Mouse (Mus musculus): ENCODE measurements around the gene Ttc5. TPM values are rescaled to one million over a fixed set of nuclear protein-coding genes. Genes with fewer than 3 reads are reported as not detected.
"Not testable (repeated sequence)": the region's sequence is repeated elsewhere in the genome, so short reads cannot be mapped to it uniquely, and the experiment has no call there.

The Ttc5 gene
- 107 and 109 TPM in 2 replicates for polyA plus RNA-seq (2016; fragmentation: Nextera tagmentation; extraction: Ambion mirVana)

- Histone ChIP-seq H3K36me3 (replicated peaks) (peaks cover 28% of the 10 kb centered on the region), H3K9me3 (no peaks in the 10 kb centered on the region), H3K27ac (peak within 1 kb of the TSS; percentile 94), H3K4me1 (peaks cover 11% of the 10 kb centered on the region), H3K27me3 (ENCODE audit: poor library complexity, severe bottlenecking) (no peaks in the 10 kb centered on the region), H3K4me3 (peak within 1 kb of the TSS; percentile 83)
- peak; percentile 92 for DNase-seq (ENCODE audit: extremely low spot score, low spot score)
- WGBS = 2% methylated on average over 21 of the region's 21 CpGs
Measured at GRCm38 (mm10) chr14:50785251-50785637, at the start of gene Ttc5. Gene Ttc5, minus strand, starts transcription at chr14:50785519.

DNA sequence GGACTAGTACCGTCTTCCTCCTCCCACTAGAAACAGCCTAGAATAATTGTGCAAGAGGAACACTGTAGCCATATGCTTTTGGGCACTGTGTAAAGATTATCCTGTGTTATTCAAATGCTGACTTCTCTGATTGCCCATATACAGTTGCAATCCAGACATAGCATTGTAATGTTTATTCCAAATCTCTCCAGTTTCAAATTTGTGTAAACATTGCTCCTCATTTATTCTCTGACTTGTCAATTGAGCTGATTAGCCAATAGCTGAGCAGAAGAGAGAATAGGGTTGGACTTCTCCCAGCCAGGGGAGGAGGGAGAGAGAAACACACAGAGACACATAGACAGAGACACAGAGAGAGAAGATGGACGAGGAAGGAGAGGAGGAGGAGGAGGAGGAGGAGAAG is 49.1 kb upstream of the Ttc5 start:
- Histone ChIP-seq H3K36me3 (replicated peaks) (0 out of 2 replicates have a peak, but pooled peaks cover 2% of the 10 kb centered on the region), H3K27ac (no peak overlapping the region), H3K27me3 (ENCODE audit: poor library complexity, severe bottlenecking) (no peaks in the 10 kb centered on the region), H3K4me3 (no peak overlapping the region), H3K4me1 (no peaks in the 10 kb centered on the region), H3K9me3 (no peaks in the 10 kb centered on the region)
- 71% methylated on average over 2 of the region's 2 CpGs for WGBS
- no peak for DNase-seq (ENCODE audit: extremely low spot score, low spot score)

GRCm38 (mm10) chr14:50833964-50834363 is 48.6 kb upstream of the Ttc5 start:
- no peaks in the 10 kb centered on the region for H3K9me3 ChIP-seq
- H3K4me3 ChIP-seq = no peak overlapping the region
- H3K27ac ChIP-seq = no peak overlapping the region
- H3K36me3 ChIP-seq (replicated peaks) = 0 out of 2 replicates have a peak, but pooled peaks cover 2% of the 10 kb centered on the region
- DNase-seq (ENCODE audit: extremely low spot score, low spot score) = no peak
- H3K27me3 ChIP-seq (ENCODE audit: poor library complexity, severe bottlenecking) = no peaks in the 10 kb centered on the region
- no peaks in the 10 kb centered on the region for H3K4me1 ChIP-seq
- 89% methylated on average over 10 of the region's 10 CpGs for WGBS

GRCm38 (mm10) chr14:50829878-50830277 is 44.6 kb upstream of the Ttc5 start:
- H3K4me1 ChIP-seq = no peaks in the 10 kb centered on the region
- no peak overlapping the region for H3K27ac ChIP-seq
- no peak for DNase-seq (ENCODE audit: extremely low spot score, low spot score)
- H3K27me3 ChIP-seq (ENCODE audit: poor library complexity, severe bottlenecking) = no peaks in the 10 kb centered on the region
- H3K36me3 ChIP-seq (replicated peaks) = 0 out of 2 replicates have a peak, but pooled peaks cover 2% of the 10 kb centered on the region
- no peak overlapping the region for H3K4me3 ChIP-seq
- 83% methylated on average over 3 of the region's 3 CpGs for WGBS
- no peaks in the 10 kb centered on the region for H3K9me3 ChIP-seq

DNA sequence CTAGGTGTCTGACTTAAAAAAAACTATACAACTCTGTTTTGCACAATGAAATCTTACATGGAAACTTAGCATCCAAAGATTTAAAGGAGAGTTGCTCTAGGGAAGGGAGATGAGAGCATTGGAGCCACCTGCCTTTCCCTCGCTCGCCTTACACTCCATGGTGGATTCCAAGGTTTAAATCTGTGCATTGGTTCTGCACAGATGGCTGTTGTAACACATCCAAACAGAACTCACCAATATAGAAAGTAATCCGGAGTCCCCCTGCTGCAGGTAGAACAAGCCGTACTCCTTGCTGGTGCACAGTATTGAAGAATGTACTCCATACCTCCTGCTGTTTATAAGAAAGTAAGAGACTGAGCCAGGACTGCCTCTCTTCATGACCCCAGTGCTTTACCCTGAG is 41.3 kb upstream of the Ttc5 start:
- Histone ChIP-seq H3K9me3 (no peaks in the 10 kb centered on the region), H3K36me3 (replicated peaks) (peaks cover 27% of the 10 kb centered on the region), H3K27ac (no peak overlapping the region), H3K4me1 (no peaks in the 10 kb centered on the region), H3K27me3 (ENCODE audit: poor library complexity, severe bottlenecking) (no peaks in the 10 kb centered on the region), H3K4me3 (no peak overlapping the region)
- no peak for DNase-seq (ENCODE audit: extremely low spot score, low spot score)
- 91% methylated on average over 4 of the region's 4 CpGs for WGBS

DNA sequence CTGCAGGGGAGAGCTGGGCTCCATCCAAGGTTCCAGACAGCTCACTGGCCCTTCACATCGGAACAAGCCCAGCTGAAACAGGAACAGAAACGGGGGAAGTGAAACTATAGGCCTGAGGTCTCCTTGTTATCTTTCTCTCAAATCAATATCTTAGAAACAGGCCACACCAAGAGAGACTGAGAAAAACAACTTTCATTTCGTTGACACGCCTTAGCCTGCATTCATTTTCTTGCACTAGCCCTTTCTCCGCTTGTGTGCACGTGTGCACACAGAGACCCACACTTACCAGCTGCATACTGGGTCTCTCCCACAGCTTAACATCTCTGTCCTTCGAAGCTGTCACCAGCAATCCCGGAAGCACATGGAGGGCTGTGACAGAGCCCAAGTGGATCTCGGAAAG is 38.9 kb upstream of the Ttc5 start:
- no peak overlapping the region for H3K4me3 ChIP-seq
- peaks cover 49% of the 10 kb centered on the region for H3K36me3 ChIP-seq (replicated peaks)
- H3K9me3 ChIP-seq = no peaks in the 10 kb centered on the region
- WGBS = 93% methylated on average over 9 of the region's 9 CpGs
- no peak overlapping the region for H3K27ac ChIP-seq
- no peaks in the 10 kb centered on the region for H3K27me3 ChIP-seq (ENCODE audit: poor library complexity, severe bottlenecking)
- DNase-seq (ENCODE audit: extremely low spot score, low spot score) = no peak
- H3K4me1 ChIP-seq = no peaks in the 10 kb centered on the region

- 76% methylated on average over 2 of the region's 2 CpGs for WGBS
- Histone ChIP-seq H3K27me3 (ENCODE audit: poor library complexity, severe bottlenecking) (no peaks in the 10 kb centered on the region), H3K9me3 (no peaks in the 10 kb centered on the region), H3K4me1 (no peaks in the 10 kb centered on the region), H3K4me3 (no peak overlapping the region), H3K36me3 (replicated peaks) (peaks cover 59% of the 10 kb centered on the region), H3K27ac (no peak overlapping the region)
- no peak for DNase-seq (ENCODE audit: extremely low spot score, low spot score)
Measured at GRCm38 (mm10) chr14:50823240-50823639, 37.9 kb upstream of the Ttc5 start.

DNA sequence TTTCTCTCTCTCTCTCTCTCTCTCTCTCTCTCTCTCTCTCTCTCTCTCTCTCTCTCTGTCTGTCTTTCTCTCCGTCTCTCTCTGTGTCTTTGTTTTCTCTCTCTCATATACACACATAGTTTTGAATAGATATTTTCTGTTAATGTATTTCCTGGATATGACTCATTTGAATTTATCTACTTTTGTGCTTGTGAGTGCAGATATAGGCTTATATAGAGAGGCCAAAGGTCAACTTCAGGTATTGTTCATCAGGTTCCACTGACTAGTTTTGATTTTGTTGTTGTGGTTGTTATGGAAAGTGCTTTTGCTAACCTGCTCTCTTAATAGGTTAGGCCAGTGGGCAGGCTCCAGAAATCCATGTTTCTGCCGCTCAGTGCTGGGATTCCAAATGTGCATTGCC is 27.7 kb upstream of the Ttc5 start:
- peaks cover 5% of the 10 kb centered on the region; the same call in 1 of the 2 replicates for H3K4me1 ChIP-seq
- peaks cover 81% of the 10 kb centered on the region for H3K36me3 ChIP-seq (replicated peaks)

DNA sequence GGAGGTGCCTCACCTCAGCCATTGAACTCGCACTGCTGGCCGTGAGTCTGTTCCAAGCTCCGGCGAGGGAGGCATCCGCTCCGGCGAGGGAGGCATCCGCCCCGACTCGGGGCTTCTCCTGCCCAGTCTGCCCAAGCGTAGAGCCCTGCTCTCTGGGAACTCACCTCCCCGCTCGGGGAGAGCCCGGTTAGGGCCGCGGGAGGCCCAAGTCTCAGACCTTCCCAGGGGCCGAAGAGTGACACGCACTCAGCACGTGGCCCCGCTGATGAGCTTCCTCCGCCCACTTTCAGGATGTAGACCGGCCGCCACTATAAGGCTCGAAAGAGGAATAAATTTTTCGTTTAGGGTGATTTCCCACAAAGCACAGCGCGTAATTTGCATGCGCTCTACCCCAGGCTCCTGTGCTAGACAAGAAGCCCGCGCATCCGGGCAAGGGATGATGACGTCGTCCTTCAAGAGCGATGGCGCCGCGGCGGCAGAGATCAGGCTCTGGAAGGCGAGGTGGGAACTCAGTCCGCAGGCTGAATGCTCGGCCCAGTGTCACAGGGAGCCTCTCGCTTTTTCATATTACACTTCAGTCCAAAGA is 22.3 kb upstream of the Ttc5 start, which contains the start of the genes Ccnb1ip1 and Parp2:
Gene Ccnb1ip1, minus strand, starts transcription at position 246 of the 586 bp plus-strand sequence.
Gene Parp2, plus strand, starts transcription at position 355 of the 586 bp plus-strand sequence.
- peak; percentile 96 for DNase-seq (ENCODE audit: extremely low spot score, low spot score)
- peak within 1 kb of the TSS; percentile 59 for H3K4me3 ChIP-seq
- WGBS = under 1% methylated on average over 42 of the region's 42 CpGs
- no peaks in the 10 kb centered on the region for H3K9me3 ChIP-seq
- H3K36me3 ChIP-seq (replicated peaks) = peaks cover 28% of the 10 kb centered on the region
- peaks cover 13% of the 10 kb centered on the region; the same call in 1 of the 2 replicates for H3K4me1 ChIP-seq
- H3K27me3 ChIP-seq (ENCODE audit: poor library complexity, severe bottlenecking) = no peaks in the 10 kb centered on the region
- peak within 1 kb of the TSS; percentile 89 for H3K27ac ChIP-seq

More for the DNA sequence above, 27.7 kb upstream of the Ttc5 start:
- Histone ChIP-seq H3K27me3 (ENCODE audit: poor library complexity, severe bottlenecking) (no peaks in the 10 kb centered on the region), H3K27ac (no peak overlapping the region), H3K4me3 (no peak overlapping the region), H3K9me3 (no peaks in the 10 kb centered on the region)
- 89% methylated on average over 2 of the region's 2 CpGs for WGBS
- no peak for DNase-seq (ENCODE audit: extremely low spot score, low spot score)

DNA sequence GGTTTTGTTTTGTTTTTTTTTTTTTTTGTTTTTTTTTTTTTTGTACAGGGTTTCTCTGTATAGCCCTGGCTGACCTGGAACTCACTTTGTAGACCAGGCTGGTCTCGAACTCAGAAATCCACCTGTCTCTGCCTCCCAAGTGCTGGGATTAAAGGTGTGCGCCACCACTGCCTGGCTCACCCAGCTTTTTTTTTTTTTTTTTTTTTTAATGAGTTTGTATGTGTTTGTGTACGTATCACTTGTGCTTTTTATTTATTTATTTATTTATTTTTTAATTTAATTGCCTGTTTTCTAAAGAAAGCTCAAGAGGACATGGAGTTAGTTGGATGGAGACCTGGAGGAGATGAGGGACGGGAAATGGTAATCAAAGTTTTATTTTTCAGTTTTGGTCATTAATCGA is 21.1 kb upstream of the Ttc5 start:
- H3K4me3 ChIP-seq = peak overlapping the region; percentile 59; the same call in 1 of the 2 replicates
- H3K27me3 ChIP-seq (ENCODE audit: poor library complexity, severe bottlenecking) = not testable (repeated sequence)

DNA sequence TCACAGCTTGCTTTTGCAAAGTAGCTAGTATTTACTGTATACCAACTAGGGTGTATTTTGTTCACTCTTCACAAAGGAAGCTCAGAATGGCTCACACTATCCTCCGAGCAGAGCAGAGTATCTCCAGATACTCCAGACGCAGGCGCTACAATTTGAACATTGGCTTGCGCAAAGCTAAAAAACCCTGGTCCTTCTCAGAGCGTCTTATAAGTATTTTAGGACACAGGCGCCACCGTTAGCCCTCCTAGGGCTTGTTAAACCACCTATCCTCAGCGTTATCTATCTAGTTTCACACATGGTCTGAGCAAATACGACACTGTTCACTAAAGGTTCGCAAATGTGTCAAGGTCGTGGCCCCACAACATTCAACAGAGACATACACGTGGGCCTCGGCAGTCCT is 19.4 kb upstream of the Ttc5 start:
- Histone ChIP-seq H3K27me3 (ENCODE audit: poor library complexity, severe bottlenecking) (no peaks in the 10 kb centered on the region), H3K4me3 (no peak overlapping the region), H3K9me3 (no peaks in the 10 kb centered on the region), H3K4me1 (peaks cover 13% of the 10 kb centered on the region; the same call in 1 of the 2 replicates), H3K36me3 (replicated peaks) (no peaks in the 10 kb centered on the region), H3K27ac (no peak overlapping the region)
- 78% methylated on average over 13 of the region's 13 CpGs for WGBS
- DNase-seq (ENCODE audit: extremely low spot score, low spot score) = no peak

More for the DNA sequence above, 21.1 kb upstream of the Ttc5 start:
- DNase-seq (ENCODE audit: extremely low spot score, low spot score); H3K27ac ChIP-seq; H3K9me3 ChIP-seq: not testable (repeated sequence)
- Histone ChIP-seq H3K4me1 (peaks cover 13% of the 10 kb centered on the region; the same call in 1 of the 2 replicates), H3K36me3 (replicated peaks) (peaks cover 17% of the 10 kb centered on the region)
- WGBS = 89% methylated on average over 5 of the region's 5 CpGs

GRCm38 (mm10) chr14:50802843-50803562 is 17.7 kb upstream of the Ttc5 start:
- no peak overlapping the region for H3K4me3 ChIP-seq
- no peak for DNase-seq (ENCODE audit: extremely low spot score, low spot score)
- peaks cover 8% of the 10 kb centered on the region; the same call in 1 of the 2 replicates for H3K4me1 ChIP-seq
- no peak overlapping the region for H3K27ac ChIP-seq
- H3K9me3 ChIP-seq = no peaks in the 10 kb centered on the region
- WGBS = 60% methylated on average over 4 of the region's 4 CpGs
- H3K36me3 ChIP-seq (replicated peaks) = no peaks in the 10 kb centered on the region
- no peaks in the 10 kb centered on the region for H3K27me3 ChIP-seq (ENCODE audit: poor library complexity, severe bottlenecking)

- peaks cover 8% of the 10 kb centered on the region; the same call in 1 of the 2 replicates for H3K4me1 ChIP-seq
- H3K27me3 ChIP-seq (ENCODE audit: poor library complexity, severe bottlenecking) = no peaks in the 10 kb centered on the region
- no peak for DNase-seq (ENCODE audit: extremely low spot score, low spot score)
- H3K27ac ChIP-seq = no peak overlapping the region
- H3K9me3 ChIP-seq = no peaks in the 10 kb centered on the region
- no peaks in the 10 kb centered on the region for H3K36me3 ChIP-seq (replicated peaks)
- WGBS = 88% methylated on average over 6 of the region's 6 CpGs
- no peak overlapping the region for H3K4me3 ChIP-seq
Measured at GRCm38 (mm10) chr14:50802441-50802840, 17.1 kb upstream of the Ttc5 start.

All from forebrain, embryonic 10.5 days (tissue).